Mouse (Mus musculus) midbrain, embryonic 15.5 days (tissue): ENCODE data around the gene Nfkbie. TPM values are rescaled to one million over a fixed set of nuclear protein-coding genes. Genes with fewer than 3 reads are reported as not detected.

Experiments
- ATAC-seq: fragments of 200-750 bp; cut with Nextera tagmentation; replicated peaks from 2 replicates; pipeline ENCODE4 v1.8.0; 2017; ENCODE audit warnings: moderate TSS enrichment
- H3K27ac ChIP-seq: fragments of 300-500 bp; sonication (generic); 2 replicates; pipeline ENCODE4 v1.5.1; 2015; ENCODE audit warnings: mild to moderate bottlenecking, inconsistent platforms
- H3K27me3 ChIP-seq: fragments of 300-500 bp; sonication (generic); replicated peaks from 2 replicates; pipeline ENCODE4 v1.6.1; 2015; ENCODE audit warnings: inconsistent platforms
- H3K36me3 ChIP-seq: fragments of 300-500 bp; sonication (generic); replicated peaks from 2 replicates; pipeline ENCODE4 v1.6.1; 2015; ENCODE audit warnings: inconsistent platforms
- H3K4me1 ChIP-seq: fragments of 300-500 bp; sonication (generic); 2 replicates; pipeline ENCODE4 v1.6.1; 2015; ENCODE audit warnings: inconsistent platforms
- H3K4me2 ChIP-seq: fragments of 300-500 bp; sonication (generic); 2 replicates; pipeline ENCODE4 v1.6.1; 2015; ENCODE audit warnings: inconsistent platforms, mild to moderate bottlenecking, moderate library complexity
- H3K4me3 ChIP-seq: fragments of 300-500 bp; sonication (generic); 2 replicates; pipeline ENCODE4 v1.5.1; 2015; ENCODE audit warnings: mild to moderate bottlenecking, inconsistent platforms
- H3K9ac ChIP-seq: fragments of 300-500 bp; sonication (generic); 2 replicates; pipeline ENCODE4 v1.6.1; 2015; ENCODE audit warnings: mild to moderate bottlenecking, inconsistent platforms
- H3K9me3 ChIP-seq: fragments of 300-500 bp; sonication (generic); 2 replicates; pipeline ENCODE4 v1.6.1; 2016; ENCODE audit warnings: inconsistent platforms
- WGBS: fragments of 180-500 bp; shearing (Covaris S2); methylation state at CpG from one replicate; pipeline ENCODE4 v1.1.7; 2015; ENCODE audit warnings: mixed read lengths; 5-methylcytosine and 5-hydroxymethylcytosine counted together
- polyA plus RNA-seq: library from polyadenylated mRNA; unstranded; fragments of >200 nt; fragmentation: Nextera tagmentation; extraction: Ambion mirVana; gene quantifications from 2 replicates; pipeline ENCODE4 v1.2.1, GENCODE M21; 2015

The Nfkbie gene
- polyA plus RNA-seq, 1 experiment from 2014 or later: 3.5 TPM

- Histone ChIP-seq H3K27ac (no peak overlapping the region), H3K4me1 (peaks cover 36% of the 10 kb centered on the region), H3K4me3 (peak overlapping the region; percentile 1; the same call in 1 of the 2 replicates), H3K9ac (no peak overlapping the region), H3K36me3 (peaks cover 15% of the 10 kb centered on the region), H3K9me3 (no peaks in the 10 kb centered on the region), H3K27me3 (peaks cover 21% of the 10 kb centered on the region), H3K4me2 (peak overlapping the region; percentile 15)
- ATAC-seq: no peak
- WGBS: 6% methylated on average over 46 of the region's 46 CpGs
Measured at GRCm38 (mm10) chr17:45544873-45545277, 10.6 kb upstream of the Nfkbie start.

GRCm38 (mm10) chr17:45545278-45545961 is 10.1 kb upstream of the Nfkbie start:
- Histone ChIP-seq H3K27ac (no peak overlapping the region), H3K4me2 (peak overlapping the region; percentile 15), H3K4me3 (peak overlapping the region; percentile 1; the same call in 1 of the 2 replicates), H3K9ac (no peak overlapping the region), H3K36me3 (peaks cover 15% of the 10 kb centered on the region), H3K27me3 (peaks cover 21% of the 10 kb centered on the region), H3K4me1 (peaks cover 42% of the 10 kb centered on the region), H3K9me3 (no peaks in the 10 kb centered on the region)
- no peak for ATAC-seq
- WGBS: 15% methylated on average over 74 of the region's 74 CpGs

GRCm38 (mm10) chr17:45546941-45547340 is 8.6 kb upstream of the Nfkbie start:
- 71% methylated on average over 16 of the region's 16 CpGs for WGBS
- no peak overlapping the region for H3K4me3 ChIP-seq
- peaks cover 21% of the 10 kb centered on the region for H3K27me3 ChIP-seq
- H3K4me2 ChIP-seq: no peak overlapping the region
- peaks cover 15% of the 10 kb centered on the region for H3K36me3 ChIP-seq
- H3K27ac ChIP-seq: no peak overlapping the region
- no peak overlapping the region for H3K9ac ChIP-seq
- H3K4me1 ChIP-seq: peaks cover 51% of the 10 kb centered on the region
- no peaks in the 10 kb centered on the region for H3K9me3 ChIP-seq
- ATAC-seq: no peak

GRCm38 (mm10) chr17:45547461-45548190 is 7.9 kb upstream of the Nfkbie start:
- no peak for ATAC-seq
- Histone ChIP-seq H3K4me2 (peak overlapping the region; percentile 56), H3K36me3 (peaks cover 15% of the 10 kb centered on the region), H3K27ac (no peak overlapping the region), H3K4me3 (peak overlapping the region; percentile 93), H3K9me3 (no peaks in the 10 kb centered on the region), H3K4me1 (peaks cover 52% of the 10 kb centered on the region), H3K27me3 (peaks cover 21% of the 10 kb centered on the region), H3K9ac (no peak overlapping the region)
- 86% methylated on average over 5 of the region's 5 CpGs for WGBS

GRCm38 (mm10) chr17:45548541-45549512 is 6.7 kb upstream of the Nfkbie start:
- 2% methylated on average over 59 of the region's 68 CpGs for WGBS
- Histone ChIP-seq H3K9me3 (no peaks in the 10 kb centered on the region), H3K27ac (peak overlapping the region; percentile 96), H3K4me3 (peak overlapping the region; percentile 93), H3K4me2 (peak overlapping the region; percentile 56), H3K36me3 (peaks cover 15% of the 10 kb centered on the region), H3K27me3 (peaks cover 21% of the 10 kb centered on the region), H3K9ac (peak overlapping the region; percentile 96), H3K4me1 (peaks cover 51% of the 10 kb centered on the region)
- peak; percentile 72 for ATAC-seq

- peaks cover 15% of the 10 kb centered on the region for H3K36me3 ChIP-seq
- H3K4me1 ChIP-seq: peaks cover 44% of the 10 kb centered on the region
- peak within 1 kb of the TSS; percentile 96 for H3K27ac ChIP-seq
- H3K4me2 ChIP-seq: peak within 1 kb of the TSS; percentile 56
- peak; percentile 45 for ATAC-seq
- peak within 1 kb of the TSS; percentile 96 for H3K9ac ChIP-seq
- WGBS: under 1% methylated on average over 22 of the region's 29 CpGs
- peak within 1 kb of the TSS; percentile 93 for H3K4me3 ChIP-seq
- H3K27me3 ChIP-seq: peaks cover 23% of the 10 kb centered on the region
- no peaks in the 10 kb centered on the region for H3K9me3 ChIP-seq
Measured at GRCm38 (mm10) chr17:45549617-45550181, 5.8 kb upstream of the Nfkbie start, which contains the start of gene Tmem151b. Tmem151b (minus strand) TSS chr17:45549677.

GRCm38 (mm10) chr17:45550253-45550652 is 5.2 kb upstream of the Nfkbie start:
- H3K9ac ChIP-seq: no peak overlapping the region
- H3K4me2 ChIP-seq: peak overlapping the region; percentile 56
- no peak for ATAC-seq
- H3K27ac ChIP-seq: 0 out of 2 replicates have a peak overlapping the region, but pooled peaks have one; percentile 96
- WGBS: 24% methylated on average over 5 of the region's 5 CpGs
- peaks cover 11% of the 10 kb centered on the region; the same call in 1 of the 2 replicates for H3K36me3 ChIP-seq
- peak overlapping the region; percentile 93; the same call in 1 of the 2 replicates for H3K4me3 ChIP-seq
- peaks cover 43% of the 10 kb centered on the region for H3K4me1 ChIP-seq
- H3K9me3 ChIP-seq: no peaks in the 10 kb centered on the region
- H3K27me3 ChIP-seq: peaks cover 23% of the 10 kb centered on the region

- H3K27me3 ChIP-seq: peaks cover 16% of the 10 kb centered on the region
- peaks cover 4% of the 10 kb centered on the region; the same call in 1 of the 2 replicates for H3K36me3 ChIP-seq
- 44% methylated on average over 7 of the region's 7 CpGs for WGBS
- no peak overlapping the region for H3K4me2 ChIP-seq
- H3K9me3 ChIP-seq: no peaks in the 10 kb centered on the region
- no peak overlapping the region for H3K4me3 ChIP-seq
- peaks cover 46% of the 10 kb centered on the region for H3K4me1 ChIP-seq
- H3K27ac ChIP-seq: no peak overlapping the region
- ATAC-seq: no peak
- H3K9ac ChIP-seq: no peak overlapping the region
Measured at GRCm38 (mm10) chr17:45551249-45551796, 4.2 kb upstream of the Nfkbie start.

GRCm38 (mm10) chr17:45551816-45552451 is 3.6 kb upstream of the Nfkbie start:
- WGBS: 3% methylated on average over 8 of the region's 8 CpGs
- H3K27me3 ChIP-seq: peaks cover 12% of the 10 kb centered on the region; the same call in 1 of the 2 replicates
- H3K9me3 ChIP-seq: no peaks in the 10 kb centered on the region
- H3K9ac ChIP-seq: no peak overlapping the region
- peak; percentile 10; the same call in 1 of the 2 replicates for ATAC-seq
- no peak overlapping the region for H3K4me3 ChIP-seq
- no peak overlapping the region for H3K4me2 ChIP-seq
- H3K36me3 ChIP-seq: no peaks in the 10 kb centered on the region
- no peak overlapping the region for H3K27ac ChIP-seq
- peaks cover 49% of the 10 kb centered on the region for H3K4me1 ChIP-seq

- Histone ChIP-seq H3K36me3 (no peaks in the 10 kb centered on the region), H3K27ac (no peak overlapping the region), H3K9ac (no peak overlapping the region), H3K27me3 (peaks cover 5% of the 10 kb centered on the region; the same call in 1 of the 2 replicates), H3K4me3 (no peak overlapping the region), H3K4me1 (peaks cover 38% of the 10 kb centered on the region), H3K9me3 (no peaks in the 10 kb centered on the region), H3K4me2 (no peak overlapping the region)
- 85% methylated on average over 3 of the region's 3 CpGs for WGBS
- no peak for ATAC-seq
Measured at GRCm38 (mm10) chr17:45553065-45553464, 2.4 kb upstream of the Nfkbie start.

GRCm38 (mm10) chr17:45554420-45554819 is 1.1 kb upstream of the Nfkbie start:
- ATAC-seq: no peak
- no peaks in the 10 kb centered on the region for H3K9me3 ChIP-seq
- peaks cover 5% of the 10 kb centered on the region; the same call in 1 of the 2 replicates for H3K27me3 ChIP-seq
- H3K9ac ChIP-seq: no peak overlapping the region
- H3K36me3 ChIP-seq: no peaks in the 10 kb centered on the region
- H3K4me3 ChIP-seq: no peak overlapping the region
- H3K27ac ChIP-seq: no peak overlapping the region
- no peak overlapping the region for H3K4me2 ChIP-seq
- WGBS: 57% methylated on average over 1 of the region's 1 CpGs
- H3K4me1 ChIP-seq: peaks cover 34% of the 10 kb centered on the region
